Mouse (Mus musculus) T-helper 17 cell (primary cell): ENCODE results near the gene Pcgf5.
"Not testable (repeated sequence)": the region's sequence is repeated elsewhere in the genome, so short reads cannot be mapped to it uniquely, and the experiment has no call there.

Experiments used
- in situ Hi-C, 2 experiments: fragments of 300-600 bp; cut with MboI, MseI; formaldehyde crosslinking; loops; 1 replicate in 1 of 2; 2 replicates in 1 of 2; pipeline ENCODE4 v1.15.1; 2025; ENCODE audit warnings: high pct_unique_total_duplicates in 2 of 2

The Pcgf5 gene

DNA sequence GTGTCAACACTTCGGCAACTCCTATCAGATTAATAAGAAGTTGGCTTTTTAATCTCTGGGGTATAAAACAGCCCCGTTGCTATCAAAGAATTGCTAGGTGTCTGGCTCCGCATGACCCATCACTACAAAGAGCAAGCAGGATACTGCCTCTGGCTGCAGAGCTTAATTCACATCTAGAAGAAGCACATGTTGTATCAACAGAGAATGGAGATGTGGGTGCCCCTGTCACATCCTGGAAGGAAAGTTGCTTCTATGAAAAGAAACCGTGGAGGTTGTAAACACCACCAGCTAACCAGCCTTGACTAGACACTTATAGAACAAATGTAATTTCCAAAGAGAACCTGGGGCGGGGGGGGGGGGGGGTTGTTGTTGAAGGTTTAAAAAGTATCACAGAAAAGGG lies 35.9 kb downstream of the Pcgf5 start:
- in situ Hi-C loops = no loop called here

DNA sequence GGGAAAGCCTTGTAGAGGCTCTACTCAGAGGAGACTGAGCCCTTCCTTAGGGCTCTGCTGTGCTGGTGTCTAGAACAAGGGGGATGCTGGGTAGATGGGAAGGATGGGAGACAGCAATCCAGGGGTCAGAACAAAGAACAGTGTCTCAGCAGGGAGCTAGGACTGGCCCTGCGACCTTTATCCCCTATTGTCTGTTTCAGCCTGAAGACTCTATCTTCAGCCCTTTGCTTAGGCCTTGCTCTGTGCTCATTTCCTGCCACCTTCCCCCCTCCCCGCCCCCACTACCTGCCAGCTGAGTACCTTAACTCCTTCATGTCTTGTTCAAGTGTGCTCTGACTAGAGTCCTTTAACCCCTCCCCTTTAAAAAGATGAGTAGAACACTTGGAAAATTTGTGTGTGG lies 36.3 kb downstream of the Pcgf5 start:
- in situ Hi-C loops = no loop called here

DNA sequence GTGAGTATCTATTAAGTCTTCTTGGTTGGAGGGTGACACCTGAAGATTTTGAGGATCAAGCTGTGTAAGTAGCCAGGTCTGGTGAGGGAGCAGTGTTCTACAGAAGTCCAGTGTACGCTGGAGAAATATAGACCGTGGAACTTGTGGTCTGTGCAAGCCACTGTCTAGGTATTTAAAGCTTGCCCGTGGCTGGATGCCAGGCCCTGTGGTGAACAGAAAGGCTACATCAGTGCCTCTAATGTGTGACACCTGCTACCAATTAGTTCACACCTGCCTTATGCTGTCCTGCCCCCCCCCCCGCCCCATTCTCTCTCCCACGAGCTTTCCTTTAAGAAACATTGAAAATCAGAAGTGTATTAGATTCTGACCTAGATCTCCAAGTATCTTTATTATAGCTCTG lies 40.4 kb downstream of the Pcgf5 start:
- in situ Hi-C loops = no loop called here

DNA sequence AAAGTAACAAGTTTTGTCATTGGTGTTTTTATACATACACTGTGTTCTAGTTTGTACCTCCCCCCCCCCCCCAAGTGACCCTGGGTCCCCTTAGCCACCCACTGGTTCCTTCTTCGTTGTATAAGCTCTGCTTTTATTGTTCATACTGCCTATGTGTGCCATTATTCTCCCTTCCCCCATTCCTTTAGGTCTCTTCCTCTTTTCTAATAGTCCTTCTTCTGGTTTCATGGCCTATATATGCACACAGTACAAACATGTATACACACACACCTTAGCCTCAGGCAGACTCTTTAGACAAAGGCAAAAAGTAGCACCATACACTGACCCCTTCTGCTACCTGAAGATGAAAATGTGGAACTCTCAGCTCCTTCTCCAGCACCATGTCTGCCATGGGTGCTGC lies 42.6 kb downstream of the Pcgf5 start:
- in situ Hi-C loops = no loop called here

DNA sequence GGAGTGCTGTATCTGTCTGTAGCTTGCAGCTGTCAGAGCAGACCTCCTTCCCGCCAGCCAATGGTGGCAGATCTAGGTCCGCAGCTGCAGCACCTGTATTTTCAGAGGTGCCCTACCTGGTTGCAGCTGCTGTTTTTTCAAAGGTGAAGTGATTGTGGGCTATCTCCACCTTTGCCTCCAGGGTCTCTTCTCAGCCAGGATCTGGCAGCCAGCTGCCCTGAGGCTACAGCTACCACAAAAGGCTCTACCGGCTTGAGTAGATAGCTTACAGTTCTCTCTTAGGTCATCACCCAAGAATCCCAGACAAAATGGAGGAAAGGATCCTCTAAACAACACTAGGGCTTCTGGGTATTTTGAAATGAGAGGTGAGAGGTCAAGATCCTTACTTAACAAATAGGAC lies 50.4 kb downstream of the Pcgf5 start:
- in situ Hi-C loops = no loop called here

DNA sequence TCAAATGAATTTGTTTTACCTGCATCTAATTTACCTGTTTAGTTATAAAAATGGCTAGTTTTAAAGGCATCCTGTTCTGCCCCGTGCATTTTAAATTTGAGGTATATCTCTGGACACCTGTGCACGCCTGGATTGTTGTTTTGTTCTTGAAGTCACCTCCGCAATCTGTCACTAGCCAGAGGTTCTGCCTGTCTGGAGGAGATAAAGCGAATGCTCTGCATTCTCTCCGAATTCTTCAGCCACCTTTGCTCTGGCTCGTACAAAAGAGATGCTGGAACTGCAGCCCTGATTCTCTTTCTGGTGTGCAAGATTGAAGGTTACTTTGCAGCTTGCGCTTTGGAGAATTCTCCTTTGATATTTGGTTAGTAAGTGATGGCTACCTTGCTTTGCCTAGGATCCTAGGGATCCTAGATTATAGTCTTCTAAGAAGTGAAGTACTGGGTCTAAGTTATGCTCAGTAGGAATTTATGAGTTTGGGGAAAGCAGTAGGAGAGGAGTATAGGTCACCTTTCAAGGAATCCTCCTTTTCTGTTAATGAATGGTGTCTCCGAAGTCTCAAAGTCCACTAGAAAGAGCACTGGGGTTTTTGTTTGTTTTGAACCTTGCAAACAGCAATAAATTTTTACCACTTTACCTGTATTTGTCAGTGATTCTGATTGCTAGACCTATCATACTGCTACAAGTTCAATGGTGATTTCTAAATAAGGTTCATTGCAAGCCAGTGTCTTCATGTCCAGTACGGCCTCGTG lies 60.4 kb downstream of the Pcgf5 start:
- in situ Hi-C loops = loop anchor here (5.0 to 10.0 kb wide), 2 partner anchors 41 to 64 kb away; partner anchors contain the start of gene Pcgf5 (in 1 of the 2)

DNA sequence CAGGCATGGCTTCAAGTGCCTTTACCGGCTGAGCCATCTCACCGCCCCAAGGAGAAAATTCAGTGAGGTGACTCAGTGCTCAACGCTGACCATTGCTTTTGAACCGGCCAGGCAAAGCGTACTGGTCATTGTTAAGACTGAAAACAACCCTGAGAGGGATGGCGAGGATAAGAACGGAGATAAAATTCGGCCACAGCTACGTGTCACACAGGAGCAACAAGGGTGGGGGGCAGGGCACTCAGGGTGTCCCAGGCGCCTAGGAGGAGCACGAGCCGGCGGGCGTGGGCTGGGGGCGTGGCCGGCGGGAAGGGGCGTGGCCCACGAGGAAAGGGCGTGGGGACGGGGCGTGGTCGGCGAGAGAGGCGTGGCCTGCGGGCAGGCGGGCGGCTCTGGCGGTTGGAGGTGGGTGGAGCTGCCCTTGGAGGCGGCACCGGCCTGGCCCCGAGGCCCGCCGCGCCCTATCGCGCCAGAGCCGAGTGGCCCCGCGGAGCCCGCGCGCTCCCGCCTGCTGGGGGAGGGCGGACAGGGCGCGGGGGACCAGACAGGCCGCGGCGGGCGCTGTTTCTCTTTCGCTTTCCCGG lies 61.3 kb downstream of the Pcgf5 start:
- in situ Hi-C loops = loop anchor here (5.0 to 10.0 kb wide), 2 partner anchors 42 to 65 kb away; partner anchors contain the start of gene Pcgf5 (in 1 of the 2)

DNA sequence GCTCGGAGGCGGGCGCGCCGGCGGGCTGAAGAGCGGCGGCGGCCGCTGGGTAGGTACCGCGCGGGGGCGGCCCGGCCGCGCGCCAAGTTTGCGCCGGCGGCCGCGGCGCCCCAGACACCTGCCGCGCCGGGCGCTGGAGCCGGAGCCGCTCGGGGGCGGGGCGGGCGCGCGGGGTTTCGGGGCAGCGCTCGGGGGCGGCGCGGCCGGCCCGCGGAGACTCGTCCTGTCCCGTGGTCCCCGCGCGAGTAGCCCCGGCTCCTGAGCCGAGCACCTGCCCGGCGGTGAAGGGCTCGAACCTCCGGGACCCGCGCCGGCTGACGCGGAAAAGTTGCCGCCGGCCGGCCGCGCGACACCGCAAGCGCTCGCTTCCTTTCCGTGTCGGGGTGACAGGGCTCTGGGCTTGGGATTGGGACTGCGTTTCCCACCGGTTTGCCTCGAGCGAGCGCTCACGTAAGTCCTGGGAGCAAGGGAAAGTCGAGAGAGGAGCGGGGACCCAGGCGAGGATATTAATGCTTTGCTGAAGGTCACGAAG lies 61.8 kb downstream of the Pcgf5 start:
- in situ Hi-C loops = loop anchor here (5.0 to 10.0 kb wide), 2 partner anchors 43 to 65 kb away; partner anchors contain the start of gene Pcgf5 (in 1 of the 2)

DNA sequence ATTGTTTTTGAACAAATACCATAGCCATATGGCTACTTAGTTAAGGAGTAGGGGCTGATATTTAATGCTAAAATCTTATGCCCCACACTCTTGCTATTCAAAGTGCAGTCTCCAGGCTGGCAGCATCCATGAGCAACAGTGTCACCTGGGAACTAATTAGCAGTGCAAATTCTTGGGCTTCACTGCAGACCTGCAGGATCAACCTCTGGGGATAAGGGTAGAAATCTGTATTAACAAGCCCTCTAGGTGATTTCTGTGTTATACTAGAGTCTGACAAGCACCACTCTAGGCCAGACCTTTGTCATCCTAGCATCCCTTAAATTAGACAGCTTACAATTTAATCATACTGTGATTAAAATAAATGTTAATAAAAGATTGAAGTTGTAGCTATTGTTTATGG lies 71.8 kb downstream of the Pcgf5 start:
- in situ Hi-C loops = no loop called here

DNA sequence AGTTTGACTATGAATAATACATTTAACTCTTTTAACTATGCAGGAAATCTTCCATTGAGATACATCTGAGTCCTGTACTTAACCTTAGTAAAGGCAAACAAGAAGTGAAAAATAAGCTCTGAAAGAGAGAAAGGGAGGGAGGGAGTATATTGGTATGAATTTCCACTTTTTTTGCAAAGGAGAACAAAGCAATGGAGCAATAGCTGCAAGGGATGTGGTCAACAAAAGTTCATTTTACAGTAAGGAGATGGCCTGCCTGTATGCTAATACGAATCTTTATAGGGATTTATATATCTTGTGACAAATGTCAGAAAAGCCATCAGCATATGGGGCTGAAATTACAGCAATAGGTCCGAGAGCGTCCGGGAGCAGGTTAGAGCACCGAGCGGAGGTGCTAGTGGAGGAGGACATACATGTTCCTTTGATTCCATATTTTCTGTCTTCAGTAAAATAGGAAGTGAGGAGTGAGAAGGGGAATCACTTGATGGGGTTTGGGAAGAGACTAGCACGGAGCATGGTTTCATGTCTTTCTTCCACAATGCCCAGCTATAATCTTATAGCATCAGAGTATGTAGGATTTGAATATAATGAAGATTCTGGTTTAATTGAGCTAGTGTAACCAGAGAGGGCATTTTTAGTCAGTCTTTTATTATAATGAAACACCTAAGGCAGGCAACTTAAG lies 79.2 kb downstream of the Pcgf5 start:
- in situ Hi-C loops = no loop called here

DNA sequence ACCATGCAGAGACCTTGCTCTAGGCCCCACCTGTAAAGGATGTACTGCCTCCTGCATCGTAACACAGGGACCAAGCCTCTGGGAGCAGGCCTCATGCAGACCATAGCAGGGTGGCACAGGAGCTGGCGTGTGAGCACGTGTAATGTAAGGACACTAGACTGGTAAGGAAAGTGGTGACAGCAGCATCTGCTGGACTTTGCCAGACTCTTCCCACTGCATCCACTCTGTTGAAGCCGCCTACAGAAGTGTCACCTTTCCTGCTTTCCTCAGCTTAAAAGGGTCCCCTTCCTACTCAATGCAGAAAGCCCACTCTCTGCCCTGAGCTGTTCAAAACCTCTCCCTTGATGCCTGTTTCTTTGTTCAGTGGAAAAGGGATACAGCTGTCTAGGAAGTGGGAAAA lies 80.0 kb downstream of the Pcgf5 start:
- in situ Hi-C loops = no loop called here

DNA sequence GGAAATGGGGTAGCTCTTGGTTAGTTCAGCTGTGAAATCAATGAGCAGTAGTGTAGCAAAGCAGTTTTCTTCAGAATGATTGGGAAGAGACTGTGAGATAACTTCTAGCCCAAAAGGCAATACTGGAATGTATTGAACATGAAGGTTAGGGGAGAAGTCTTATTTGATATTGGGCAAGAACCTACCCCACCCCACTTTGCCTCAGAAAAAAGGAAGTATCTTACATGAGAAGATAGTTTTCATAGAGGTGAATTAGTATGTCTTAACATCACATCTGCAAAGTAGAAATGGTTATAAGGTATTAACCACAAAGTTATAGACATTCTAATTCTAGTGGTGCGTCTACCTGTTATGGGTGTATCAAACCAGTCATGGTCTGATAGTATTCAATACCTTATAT lies 81.2 kb downstream of the Pcgf5 start:
- in situ Hi-C loops = no loop called here

DNA sequence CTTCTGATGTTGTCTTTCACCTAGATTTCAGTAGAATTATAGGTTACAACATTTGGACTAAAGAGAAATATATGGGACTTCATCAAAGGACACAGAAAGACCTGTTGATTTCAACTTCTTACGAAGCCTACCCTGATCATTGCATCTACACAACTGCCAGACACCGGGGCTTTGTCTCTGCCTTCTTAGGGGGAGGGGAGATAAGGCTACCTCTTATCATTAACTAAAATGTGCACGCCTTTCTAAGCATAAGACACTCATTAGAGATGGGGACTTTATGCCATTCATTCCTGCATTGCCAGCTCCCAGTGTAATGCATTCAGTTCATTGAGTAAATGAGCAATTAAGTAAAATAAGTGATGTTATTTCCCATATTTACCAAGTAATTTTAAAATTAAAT lies 85.1 kb downstream of the Pcgf5 start:
- in situ Hi-C loops = loop anchor here (10.0 kb wide), 1 partner anchor 328 kb away; no protein-coding TSS in a partner anchor

DNA sequence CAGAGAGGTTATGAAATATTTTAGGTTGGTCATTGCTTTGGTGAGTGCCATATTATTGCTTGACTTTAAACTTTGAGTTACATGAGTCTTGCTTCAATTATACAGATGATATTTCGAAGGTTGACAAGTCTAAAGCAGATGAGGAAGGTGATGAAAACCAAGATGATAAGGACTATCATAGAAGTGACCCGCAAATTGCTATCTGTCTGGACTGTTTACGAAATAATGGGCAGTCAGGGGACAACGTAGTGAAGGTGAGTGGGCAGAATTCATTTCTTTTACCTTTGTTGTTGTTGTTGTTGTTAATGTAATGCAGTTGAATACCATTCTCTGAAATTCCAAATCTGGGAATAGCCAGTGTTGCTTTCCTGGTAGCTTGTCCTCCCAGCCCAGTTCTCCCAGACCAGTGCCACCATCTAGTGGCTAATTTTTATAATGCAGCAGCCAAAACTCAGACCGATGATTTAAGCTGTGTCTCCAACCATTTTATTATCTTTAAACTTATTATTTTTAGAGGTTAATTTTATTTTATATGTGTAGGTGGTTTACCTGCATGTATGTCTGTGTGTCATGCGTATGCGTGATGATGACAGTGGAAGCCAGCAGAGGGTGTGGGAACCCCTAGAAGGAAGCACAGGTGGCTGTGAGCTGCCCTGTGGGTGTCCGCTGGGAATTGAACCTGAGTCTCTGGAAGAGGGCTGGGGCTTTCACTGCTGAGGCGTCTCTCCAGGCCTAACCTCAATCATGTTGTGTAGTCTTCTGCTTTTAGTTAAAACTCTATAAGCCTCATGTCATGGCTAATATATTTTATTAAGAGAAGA lies 92.0 kb downstream of the Pcgf5 start:
- in situ Hi-C loops = loop anchor here (5.0 to 10.0 kb wide), 2 partner anchors 258 to 335 kb away; no protein-coding TSS in a partner anchor

DNA sequence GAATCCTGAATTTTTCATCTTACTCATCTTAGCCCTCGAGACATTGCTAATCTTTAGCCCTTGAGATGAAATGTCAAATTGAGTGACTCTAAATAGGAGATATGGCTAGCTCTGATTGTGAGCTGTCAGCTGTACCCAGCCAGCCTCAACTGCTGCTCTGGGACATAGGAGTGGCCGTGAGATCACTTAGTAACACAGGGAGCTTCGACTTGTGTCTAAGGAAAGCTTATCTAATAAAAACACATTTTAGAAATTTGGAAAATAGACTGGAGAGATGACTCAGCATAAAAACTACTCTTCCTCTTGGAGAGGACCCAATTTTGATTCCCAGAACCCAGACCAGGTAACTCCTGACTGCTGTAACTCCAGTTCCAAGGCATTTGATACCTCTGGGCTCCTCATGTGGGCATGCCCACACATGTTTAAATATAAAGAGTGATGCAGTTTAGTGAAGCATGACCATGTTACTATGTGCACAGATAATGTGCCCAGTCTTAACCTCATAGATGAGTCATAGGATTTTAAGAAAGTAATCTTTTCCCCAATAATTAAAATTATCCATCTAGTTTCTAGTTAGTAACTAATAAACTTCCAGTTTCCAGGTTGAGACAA lies 103.0 kb downstream of the Pcgf5 start:
- in situ Hi-C loops = no loop called here

DNA sequence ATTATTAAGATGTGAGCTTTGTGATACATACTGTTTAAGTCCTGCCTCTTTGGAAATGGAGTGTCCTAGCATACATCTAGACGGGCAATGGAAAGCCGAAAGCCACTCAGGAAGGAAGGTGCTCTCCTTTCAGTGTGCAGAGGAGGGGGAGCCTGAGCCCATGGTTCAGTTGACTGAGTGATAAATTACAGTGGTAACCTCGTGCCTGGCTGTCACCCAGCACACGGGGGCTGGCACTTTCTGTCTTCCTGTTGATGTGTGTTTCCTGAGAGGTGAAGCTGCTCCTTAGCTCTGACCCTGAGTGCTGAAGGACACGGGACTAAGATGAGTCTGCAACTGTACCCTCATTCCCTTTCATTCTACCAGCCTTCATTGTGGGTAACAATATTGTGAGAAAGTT lies 103.6 kb downstream of the Pcgf5 start:
- in situ Hi-C loops = no loop called here

DNA sequence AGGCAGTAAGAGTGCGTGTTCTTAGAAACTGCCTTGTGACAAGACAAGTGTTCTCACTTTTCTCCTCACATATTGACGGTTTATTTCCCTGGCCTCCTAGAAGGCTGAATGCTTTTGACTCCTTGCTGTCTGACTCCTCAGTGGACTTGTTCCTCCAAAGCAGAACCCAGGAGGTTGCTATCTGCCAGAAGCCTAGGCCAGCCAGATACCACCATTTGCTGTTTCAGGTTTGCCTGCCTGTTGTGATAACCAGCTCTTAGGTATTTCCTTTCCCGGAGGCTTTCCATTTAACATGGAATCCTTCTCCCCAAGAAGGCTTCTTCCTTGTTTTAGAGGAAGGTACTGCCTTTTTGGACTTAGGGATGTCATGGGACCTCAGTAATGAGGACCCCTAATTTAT lies 104.1 kb downstream of the Pcgf5 start:
- in situ Hi-C loops = not testable (repeated sequence)

DNA sequence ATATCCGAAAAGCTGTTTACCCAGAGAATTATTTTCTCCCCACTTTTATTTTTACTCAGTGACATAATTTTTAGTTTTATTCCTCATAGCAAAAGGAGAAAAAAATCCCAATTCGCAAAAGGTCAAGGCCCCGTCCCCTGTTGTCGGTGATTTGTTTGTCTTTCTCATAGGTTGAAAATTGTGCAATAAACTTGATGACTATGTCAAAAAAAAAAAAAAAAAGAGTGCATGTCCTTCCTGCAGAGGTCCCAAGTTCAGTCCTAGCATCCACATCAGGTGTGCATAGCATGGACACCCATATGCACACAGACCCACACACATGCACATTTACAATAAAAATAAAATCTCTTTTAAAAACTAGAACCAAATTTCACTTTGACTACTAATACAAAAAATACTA lies 105.3 kb downstream of the Pcgf5 start:
- in situ Hi-C loops = no loop called here

DNA sequence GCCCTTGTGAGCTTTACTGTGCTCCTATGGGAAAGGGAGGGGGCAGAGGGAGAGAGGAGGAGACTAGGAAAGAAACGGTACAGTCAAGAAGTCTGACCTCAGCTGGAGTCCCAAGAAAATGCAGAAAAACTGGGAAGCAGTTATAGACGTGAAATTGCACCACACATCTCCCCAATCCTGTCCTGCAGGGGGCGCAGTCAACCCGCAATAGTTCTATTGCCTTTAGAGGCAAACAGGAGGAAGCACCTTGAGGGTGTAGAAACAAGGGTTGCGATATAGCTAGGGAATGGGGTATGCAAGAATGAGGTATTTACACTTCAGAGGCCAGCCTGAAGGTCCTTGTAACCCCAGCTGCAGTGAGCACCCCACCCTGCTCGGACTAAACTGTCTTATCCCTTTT lies 122.0 kb downstream of the Pcgf5 start:
- in situ Hi-C loops = no loop called here

DNA sequence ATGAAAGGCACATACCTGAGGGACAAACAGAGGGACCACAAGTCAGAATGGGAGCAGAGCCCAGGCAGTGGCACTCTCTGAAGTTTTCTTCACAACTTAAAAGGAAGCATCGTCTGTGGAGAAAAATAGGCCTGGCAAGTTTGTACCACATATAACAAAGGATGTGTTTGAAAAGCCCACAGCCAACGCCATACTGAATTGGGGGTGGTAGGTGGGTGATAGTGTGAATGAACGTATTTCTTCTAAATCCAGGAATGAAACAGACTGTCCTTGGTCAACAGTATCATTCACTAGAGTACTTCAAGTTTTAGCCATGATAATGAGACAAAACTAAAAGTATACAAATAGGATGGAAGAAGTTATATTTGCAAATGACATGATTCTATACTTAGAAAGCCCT lies 123.2 kb downstream of the Pcgf5 start:
- in situ Hi-C loops = no loop called here

DNA sequence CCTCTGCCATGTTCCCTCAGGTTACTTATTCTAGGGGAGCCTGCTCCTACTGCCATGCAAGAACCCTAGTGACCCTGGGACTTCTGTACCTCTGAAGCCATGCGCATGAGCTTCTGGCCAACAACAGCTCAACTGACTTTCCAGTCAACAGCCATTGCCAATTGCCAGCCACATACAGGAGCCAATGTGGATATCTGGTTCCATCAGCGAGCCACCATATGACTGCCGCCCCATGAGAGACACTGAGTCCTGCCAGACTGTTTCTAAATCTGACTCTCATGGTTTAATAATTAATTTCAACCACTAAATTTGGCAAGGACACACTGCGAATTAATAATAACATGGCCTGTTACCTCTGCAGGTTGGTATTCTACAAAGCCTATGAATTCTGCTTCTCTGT lies 128.5 kb downstream of the Pcgf5 start:
- in situ Hi-C loops = loop anchor here (5.0 kb wide), 2 partner anchors 86 to 141 kb away; no protein-coding TSS in a partner anchor
